Mouse (Mus musculus): ENCODE measurements around the gene Runx1. TPM values are rescaled to one million over a fixed set of nuclear protein-coding genes. Genes with fewer than 3 reads are reported as not detected.

Runx1 gene
- polyA plus RNA-seq, 1 experiment from 2014 or later, result 1.1 TPM

DNA sequence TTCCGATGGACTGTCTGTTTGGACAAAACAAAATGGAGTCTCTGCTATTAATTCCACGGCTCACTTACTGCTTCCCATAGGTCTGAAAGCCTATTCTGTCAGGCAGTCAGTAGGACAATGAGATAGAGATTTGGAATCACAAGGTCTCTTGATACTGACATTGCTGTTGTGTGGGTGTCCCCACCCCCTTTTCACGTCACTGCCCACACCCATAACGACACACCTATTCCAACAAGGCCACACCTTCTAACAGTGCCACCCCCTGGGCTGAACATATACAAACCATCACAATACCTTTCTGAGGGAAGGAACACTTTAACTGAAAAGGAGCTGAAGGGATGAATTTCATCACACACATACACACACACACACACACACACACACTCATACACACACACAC lies 68.4 kb downstream of the Runx1 start:
- H3K27ac ChIP-seq, result no peak overlapping the region
- no peak overlapping the region for H3K4me3 ChIP-seq (replicated peaks)
- H3K4me1 ChIP-seq (replicated peaks), result no peaks in the 10 kb centered on the region
- H3K9me3 ChIP-seq, result no peaks in the 10 kb centered on the region
- H3K36me3 ChIP-seq, result no peaks in the 10 kb centered on the region
- ATAC-seq, result no peak
- no peak overlapping the region for H3K4me2 ChIP-seq (replicated peaks)
- no peaks in the 10 kb centered on the region for H3K27me3 ChIP-seq
- WGBS, result 84% methylated on average over 4 of the region's 4 CpGs
- no peak overlapping the region for H3K9ac ChIP-seq (replicated peaks)

DNA sequence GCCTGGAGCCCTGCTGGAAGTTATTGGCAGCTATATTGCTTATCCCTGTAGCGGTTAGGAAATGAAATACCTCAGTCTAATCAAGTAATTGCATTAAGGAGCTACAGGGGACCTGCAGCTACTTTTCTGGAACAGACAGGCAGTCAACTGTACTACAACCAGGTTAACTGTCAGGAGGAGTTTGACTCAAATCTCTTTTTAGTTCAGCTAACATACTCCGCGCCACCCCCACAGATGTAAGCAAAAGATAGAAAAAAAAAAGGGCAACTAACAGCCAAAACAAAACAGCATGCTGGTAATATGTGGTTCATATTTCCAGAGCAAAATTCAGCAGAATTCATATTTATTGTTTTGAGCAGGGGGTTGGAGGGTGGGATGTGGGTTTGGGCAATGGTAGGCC lies 72.0 kb downstream of the Runx1 start:
- Histone ChIP-seq H3K36me3 (no peaks in the 10 kb centered on the region), H3K27me3 (no peaks in the 10 kb centered on the region), H3K4me1 (replicated peaks) (no peaks in the 10 kb centered on the region), H3K27ac (no peak overlapping the region), H3K4me2 (replicated peaks) (no peak overlapping the region), H3K9ac (replicated peaks) (no peak overlapping the region), H3K9me3 (no peaks in the 10 kb centered on the region), H3K4me3 (replicated peaks) (no peak overlapping the region)
- ATAC-seq, result no peak
- WGBS, result 94% methylated on average over 3 of the region's 3 CpGs

GRCm38 (mm10) chr16:92753139-92753538 lies 72.8 kb downstream of the Runx1 start:
- H3K36me3 ChIP-seq, result no peaks in the 10 kb centered on the region
- H3K4me2 ChIP-seq (replicated peaks), result no peak overlapping the region
- no peaks in the 10 kb centered on the region for H3K27me3 ChIP-seq
- no peak overlapping the region for H3K4me3 ChIP-seq (replicated peaks)
- ATAC-seq, result no peak
- H3K27ac ChIP-seq, result no peak overlapping the region
- no peaks in the 10 kb centered on the region for H3K9me3 ChIP-seq
- H3K4me1 ChIP-seq (replicated peaks), result no peaks in the 10 kb centered on the region
- no peak overlapping the region for H3K9ac ChIP-seq (replicated peaks)
- WGBS, result 95% methylated on average over 8 of the region's 8 CpGs

DNA sequence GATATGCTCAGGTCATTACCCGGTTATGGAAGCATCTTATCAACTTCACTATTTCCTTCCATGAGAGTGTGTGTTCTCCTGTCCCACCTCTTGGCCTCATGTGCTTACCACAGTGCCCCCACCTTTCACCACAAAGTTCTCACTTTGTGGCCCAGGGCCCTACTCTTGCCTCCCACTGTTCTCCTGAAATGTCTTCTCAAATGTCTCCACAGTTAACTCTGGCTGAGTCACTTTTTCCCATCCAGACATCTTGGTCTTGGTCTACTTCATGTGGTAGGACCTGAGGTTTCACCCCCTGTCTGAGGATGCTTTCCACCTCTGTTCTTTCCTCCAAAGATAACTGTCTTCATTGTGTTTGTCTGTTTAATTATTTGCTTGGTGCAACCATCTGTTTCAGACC lies 77.7 kb downstream of the Runx1 start:
- Histone ChIP-seq H3K27ac (no peak overlapping the region), H3K4me2 (replicated peaks) (no peak overlapping the region), H3K36me3 (no peaks in the 10 kb centered on the region), H3K4me1 (replicated peaks) (no peaks in the 10 kb centered on the region), H3K9ac (replicated peaks) (no peak overlapping the region), H3K4me3 (replicated peaks) (no peak overlapping the region), H3K9me3 (no peaks in the 10 kb centered on the region), H3K27me3 (no peaks in the 10 kb centered on the region)
- 84% methylated on average over 1 of the region's 1 CpGs for WGBS
- ATAC-seq, result no peak

DNA sequence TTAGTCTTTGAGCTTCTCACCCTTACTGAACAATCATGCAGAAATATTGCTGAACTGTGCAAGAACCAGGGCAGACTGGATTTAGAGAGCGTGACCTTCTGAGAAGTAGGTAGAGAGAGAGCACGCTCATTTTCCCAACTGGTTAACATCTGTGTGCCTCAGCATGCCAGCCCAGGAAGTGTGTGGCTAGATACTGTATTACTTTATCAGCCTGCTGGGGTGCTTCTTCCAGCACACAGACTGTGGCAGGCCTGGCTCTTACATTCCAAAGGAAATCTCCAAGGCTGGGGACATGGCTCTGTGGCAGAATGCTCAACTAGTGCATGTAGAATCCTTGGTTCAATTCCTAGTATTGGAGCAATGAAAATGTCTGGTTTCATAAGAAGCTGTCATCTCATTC lies 78.9 kb downstream of the Runx1 start:
- Histone ChIP-seq H3K4me1 (replicated peaks) (no peaks in the 10 kb centered on the region), H3K4me3 (replicated peaks) (no peak overlapping the region), H3K27me3 (no peaks in the 10 kb centered on the region), H3K36me3 (no peaks in the 10 kb centered on the region), H3K9me3 (no peaks in the 10 kb centered on the region), H3K4me2 (replicated peaks) (no peak overlapping the region), H3K9ac (replicated peaks) (no peak overlapping the region), H3K27ac (no peak overlapping the region)
- ATAC-seq, result no peak
- 94% methylated on average over 2 of the region's 2 CpGs for WGBS

DNA sequence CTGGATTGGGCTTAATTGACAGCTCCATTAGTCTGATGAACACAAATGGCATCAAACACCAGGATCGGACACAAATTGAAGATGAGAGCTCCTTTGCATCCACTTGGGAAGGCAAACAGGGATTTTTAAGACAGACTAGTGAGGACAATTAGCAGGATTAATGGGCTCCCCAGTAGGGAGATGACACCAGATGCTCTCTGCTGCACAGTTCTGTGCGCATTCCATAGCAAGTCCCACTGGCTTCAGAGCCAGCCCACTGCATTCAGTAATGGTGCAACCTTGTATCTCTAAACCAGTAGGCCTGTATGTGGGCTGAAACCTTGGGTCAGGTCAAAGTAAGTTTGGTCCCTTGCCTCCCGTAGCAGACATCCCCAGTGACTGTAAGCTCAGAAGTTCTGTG lies 80.7 kb downstream of the Runx1 start:
- Histone ChIP-seq H3K4me1 (replicated peaks) (0 out of 2 replicates have a peak, but pooled peaks cover 3% of the 10 kb centered on the region), H3K36me3 (no peaks in the 10 kb centered on the region), H3K27me3 (no peaks in the 10 kb centered on the region), H3K9ac (replicated peaks) (no peak overlapping the region), H3K9me3 (no peaks in the 10 kb centered on the region), H3K27ac (no peak overlapping the region), H3K4me2 (replicated peaks) (no peak overlapping the region), H3K4me3 (replicated peaks) (no peak overlapping the region)
- ATAC-seq, result no peak
- WGBS, result 81% methylated on average over 3 of the region's 3 CpGs

DNA sequence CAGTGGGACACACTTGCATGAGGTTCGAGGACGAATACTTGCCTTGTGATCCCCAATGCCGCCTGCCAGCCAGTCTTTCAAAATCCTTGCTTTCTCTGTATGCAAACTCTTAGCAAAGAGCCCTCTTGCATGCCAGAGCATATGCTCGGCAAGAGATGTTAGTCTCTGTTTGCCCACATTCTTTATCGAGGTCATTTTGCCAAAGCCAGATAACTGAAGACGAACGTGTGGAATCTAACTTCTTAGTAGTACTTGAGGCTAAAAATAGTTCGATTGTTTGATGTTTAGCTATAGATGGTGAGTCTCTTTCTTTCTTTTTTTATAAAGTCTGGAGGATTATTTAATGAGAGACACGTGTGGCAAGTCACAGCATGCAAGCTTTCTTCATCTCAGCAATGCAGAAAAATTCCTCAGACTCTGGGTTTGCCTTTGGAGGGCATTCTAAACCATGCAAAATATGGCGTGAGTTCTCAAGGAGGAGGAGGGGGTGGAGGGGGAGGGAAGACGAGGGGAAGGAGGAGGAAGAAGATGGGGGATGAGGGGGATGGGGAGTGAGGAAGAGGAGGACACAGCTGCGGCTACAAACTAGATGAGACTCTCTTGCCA lies 81.7 kb downstream of the Runx1 start:
- H3K27ac ChIP-seq, result no peak overlapping the region
- no peak for ATAC-seq
- H3K4me2 ChIP-seq (replicated peaks), result no peak overlapping the region
- no peaks in the 10 kb centered on the region for H3K36me3 ChIP-seq
- no peaks in the 10 kb centered on the region for H3K27me3 ChIP-seq
- H3K4me3 ChIP-seq (replicated peaks), result no peak overlapping the region
- no peak overlapping the region for H3K9ac ChIP-seq (replicated peaks)
- no peaks in the 10 kb centered on the region for H3K9me3 ChIP-seq
- WGBS, result 71% methylated on average over 12 of the region's 12 CpGs
- H3K4me1 ChIP-seq (replicated peaks), result 0 out of 2 replicates have a peak, but pooled peaks cover 3% of the 10 kb centered on the region

GRCm38 (mm10) chr16:92743755-92744154 lies 82.2 kb downstream of the Runx1 start:
- Histone ChIP-seq H3K27ac (no peak overlapping the region), H3K36me3 (no peaks in the 10 kb centered on the region), H3K4me2 (replicated peaks) (no peak overlapping the region), H3K9ac (replicated peaks) (no peak overlapping the region), H3K9me3 (no peaks in the 10 kb centered on the region), H3K4me1 (replicated peaks) (0 out of 2 replicates have a peak, but pooled peaks cover 3% of the 10 kb centered on the region), H3K4me3 (replicated peaks) (no peak overlapping the region), H3K27me3 (no peaks in the 10 kb centered on the region)
- 87% methylated on average over 4 of the region's 4 CpGs for WGBS
- no peak for ATAC-seq

DNA sequence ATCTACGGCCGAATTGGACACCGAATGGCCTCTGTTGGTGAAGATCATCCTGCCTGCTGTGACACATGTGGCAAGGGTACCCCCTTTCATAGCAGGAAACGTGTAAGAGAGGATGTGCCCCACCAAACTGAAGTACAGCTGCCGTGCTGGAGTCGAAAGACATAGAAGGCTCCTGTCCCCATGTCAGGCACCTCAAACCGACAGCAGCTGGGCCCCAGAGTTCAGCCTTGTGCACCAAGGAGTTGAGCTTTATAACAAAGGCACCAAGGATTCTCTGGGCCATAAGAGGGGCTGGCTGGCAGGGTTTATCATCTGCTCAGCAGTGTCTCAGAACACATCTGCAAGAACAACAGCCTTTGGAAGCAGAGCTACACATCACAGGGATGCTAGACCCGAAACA lies 84.6 kb downstream of the Runx1 start:
- H3K4me3 ChIP-seq (replicated peaks), result no peak overlapping the region
- 0 out of 2 replicates have a peak, but pooled peaks cover 3% of the 10 kb centered on the region for H3K4me1 ChIP-seq (replicated peaks)
- no peak overlapping the region for H3K9ac ChIP-seq (replicated peaks)
- H3K27ac ChIP-seq, result no peak overlapping the region
- no peak overlapping the region for H3K4me2 ChIP-seq (replicated peaks)
- H3K36me3 ChIP-seq, result no peaks in the 10 kb centered on the region
- no peaks in the 10 kb centered on the region for H3K9me3 ChIP-seq
- no peaks in the 10 kb centered on the region for H3K27me3 ChIP-seq
- WGBS, result 90% methylated on average over 8 of the region's 8 CpGs
- no peak for ATAC-seq

- no peak overlapping the region for H3K27ac ChIP-seq
- 62% methylated on average over 9 of the region's 9 CpGs for WGBS
- no peak for ATAC-seq
Observed at GRCm38 (mm10) chr16:92740541-92740940, 85.4 kb downstream of the Runx1 start.

DNA sequence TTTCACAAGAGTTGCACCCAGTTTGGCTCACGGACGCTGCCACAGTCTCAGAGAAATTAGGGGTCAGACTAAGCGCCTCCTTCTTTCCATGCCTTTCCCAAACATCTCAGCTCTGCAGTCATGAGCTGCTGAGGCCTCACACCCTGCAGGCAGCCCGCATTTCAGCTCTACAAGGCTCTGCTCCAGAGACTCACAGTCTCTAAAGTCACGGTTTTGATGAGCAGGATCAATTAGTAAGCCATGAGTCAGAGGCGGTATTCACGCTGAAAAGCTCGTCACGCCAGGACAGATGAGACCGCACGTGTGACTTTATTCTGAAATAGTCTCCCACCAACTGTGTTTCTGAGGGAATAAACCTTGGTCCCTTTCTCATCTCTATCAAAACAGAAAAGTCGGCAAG lies 86.0 kb downstream of the Runx1 start:
- Histone ChIP-seq H3K4me2 (replicated peaks) (no peak overlapping the region), H3K27me3 (no peaks in the 10 kb centered on the region), H3K36me3 (no peaks in the 10 kb centered on the region), H3K4me1 (replicated peaks) (0 out of 2 replicates have a peak, but pooled peaks cover 3% of the 10 kb centered on the region), H3K27ac (no peak overlapping the region), H3K9ac (replicated peaks) (no peak overlapping the region), H3K4me3 (replicated peaks) (no peak overlapping the region), H3K9me3 (no peaks in the 10 kb centered on the region)
- no peak for ATAC-seq
- WGBS, result 61% methylated on average over 12 of the region's 12 CpGs

More at GRCm38 (mm10) chr16:92740541-92740940, 85.4 kb downstream of the Runx1 start:
- Histone ChIP-seq H3K9ac (replicated peaks) (no peak overlapping the region), H3K36me3 (no peaks in the 10 kb centered on the region), H3K9me3 (no peaks in the 10 kb centered on the region), H3K27me3 (no peaks in the 10 kb centered on the region), H3K4me2 (replicated peaks) (no peak overlapping the region), H3K4me1 (replicated peaks) (0 out of 2 replicates have a peak, but pooled peaks cover 3% of the 10 kb centered on the region), H3K4me3 (replicated peaks) (no peak overlapping the region)

- Histone ChIP-seq H3K4me3 (replicated peaks) (no peak overlapping the region), H3K27ac (no peak overlapping the region), H3K4me2 (replicated peaks) (no peak overlapping the region), H3K27me3 (no peaks in the 10 kb centered on the region), H3K36me3 (no peaks in the 10 kb centered on the region), H3K9me3 (no peaks in the 10 kb centered on the region), H3K9ac (replicated peaks) (no peak overlapping the region), H3K4me1 (replicated peaks) (0 out of 2 replicates have a peak, but pooled peaks cover 3% of the 10 kb centered on the region)
- no peak for ATAC-seq
- 81% methylated on average over 7 of the region's 7 CpGs for WGBS
Observed at GRCm38 (mm10) chr16:92739071-92739793, 86.7 kb downstream of the Runx1 start.
